Mouse (Mus musculus) layer of hippocampus, adult 2 months (tissue): ENCODE measurements at regions not wholly inside any gene's neighbourhood (a gene's known extent, or its start where the extent isn't known, plus 50 kb on each side); places are given as distances from the start of the nearest gene placed in this dataset.

ENCODE experiments used
- DNase-seq, 2 experiments: peaks; one replicate each; pipeline ENCODE4 v3.0.0; 2022; ENCODE audit warnings: low spot score in 2 of 2
- H3K27ac ChIP-seq: fragments of 200-600 bp; 2 replicates; pipeline ENCODE4 v1.8.1; 2022
- H3K4me3 ChIP-seq: fragments of 200-600 bp; 2 replicates; pipeline ENCODE4 v1.8.1; 2022; ENCODE audit warnings: mild to moderate bottlenecking
- CTCF ChIP-seq: fragments of 200-600 bp; conservative IDR thresholded peaks from 2 replicates; pipeline ENCODE4 v1.8.1; 2022; ENCODE audit warnings: antibody characterized with exemption, mild to moderate bottlenecking, moderate library complexity

GRCm38 (mm10) chr3:156341484-156341883, 220.1 kb upstream of the Negr1 start:
- no peak for DNase-seq
- H3K27ac ChIP-seq, result no peak overlapping the region
- TF ChIP-seq CTCF, result no peak
- H3K4me3 ChIP-seq, result no peak overlapping the region

GRCm38 (mm10) chr3:156351727-156352126, 209.9 kb upstream of the Negr1 start:
- Histone ChIP-seq H3K4me3 (no peak overlapping the region), H3K27ac (no peak overlapping the region)
- DNase-seq, result no peak
- TF ChIP-seq CTCF, result peak; percentile 40

GRCm38 (mm10) chr3:156353430-156353829, 208.2 kb upstream of the Negr1 start:
- no peak for DNase-seq
- TF ChIP-seq CTCF, result no peak
- Histone ChIP-seq H3K27ac (no peak overlapping the region), H3K4me3 (no peak overlapping the region)

- TF ChIP-seq CTCF, result no peak
- DNase-seq, result no peak
Observed at GRCm38 (mm10) chr3:156353841-156354473, 207.6 kb upstream of the Negr1 start.

GRCm38 (mm10) chr3:156368669-156369343, 192.8 kb upstream of the Negr1 start:
- DNase-seq, result no peak
- H3K27ac ChIP-seq, result no peak overlapping the region

More at GRCm38 (mm10) chr3:156353841-156354473, 207.6 kb upstream of the Negr1 start:
- Histone ChIP-seq H3K4me3 (no peak overlapping the region), H3K27ac (no peak overlapping the region)

GRCm38 (mm10) chr3:156376717-156377116, 184.9 kb upstream of the Negr1 start:
- TF ChIP-seq CTCF, result no peak
- Histone ChIP-seq H3K4me3 (no peak overlapping the region), H3K27ac (no peak overlapping the region)
- no peak for DNase-seq

More at GRCm38 (mm10) chr3:156368669-156369343, 192.8 kb upstream of the Negr1 start:
- no peak for TF ChIP-seq CTCF
- no peak overlapping the region for H3K4me3 ChIP-seq

- Histone ChIP-seq H3K27ac (no peak overlapping the region), H3K4me3 (no peak overlapping the region)
- no peak for TF ChIP-seq CTCF
- DNase-seq, result no peak
Observed at GRCm38 (mm10) chr3:156382919-156383318, 178.7 kb upstream of the Negr1 start.

- Histone ChIP-seq H3K27ac (no peak overlapping the region), H3K4me3 (no peak overlapping the region)
- TF ChIP-seq CTCF, result no peak
- no peak for DNase-seq
Observed at GRCm38 (mm10) chr3:156406136-156406535, 155.5 kb upstream of the Negr1 start.

GRCm38 (mm10) chr3:156407112-156407511, 154.5 kb upstream of the Negr1 start:
- H3K27ac ChIP-seq, result no peak overlapping the region
- H3K4me3 ChIP-seq, result no peak overlapping the region
- DNase-seq, result no peak
- TF ChIP-seq CTCF, result no peak

- Histone ChIP-seq H3K4me3 (no peak overlapping the region), H3K27ac (no peak overlapping the region)
- no peak for TF ChIP-seq CTCF
- no peak for DNase-seq
Observed at GRCm38 (mm10) chr3:156410126-156410525, 151.5 kb upstream of the Negr1 start.

- TF ChIP-seq CTCF, result no peak
- DNase-seq, result no peak
- Histone ChIP-seq H3K4me3 (no peak overlapping the region), H3K27ac (no peak overlapping the region)
Observed at GRCm38 (mm10) chr3:156412757-156413156, 148.8 kb upstream of the Negr1 start.

GRCm38 (mm10) chr3:156414431-156415427, 146.9 kb upstream of the Negr1 start:
- DNase-seq, result no peak
- TF ChIP-seq CTCF, result no peak

GRCm38 (mm10) chr3:156418124-156418523, 143.5 kb upstream of the Negr1 start:
- no peak overlapping the region for H3K27ac ChIP-seq
- no peak overlapping the region for H3K4me3 ChIP-seq
- DNase-seq, result no peak
- no peak for TF ChIP-seq CTCF

More at GRCm38 (mm10) chr3:156414431-156415427, 146.9 kb upstream of the Negr1 start:
- Histone ChIP-seq H3K4me3 (no peak overlapping the region), H3K27ac (no peak overlapping the region)
